Mouse (Mus musculus): ENCODE measurements around the gene Prrt4. TPM values are rescaled to one million over a fixed set of nuclear protein-coding genes. Genes with fewer than 3 reads are reported as not detected.

Prrt4 gene
- polyA plus RNA-seq, 1 experiment from 2014 or later, result 0.90 TPM

- no peaks in the 10 kb centered on the region for H3K9me3 ChIP-seq
- WGBS, result 83% methylated on average over 5 of the region's 5 CpGs
- peaks cover 16% of the 10 kb centered on the region; the same call in 1 of the 2 replicates for H3K4me1 ChIP-seq
- H3K9ac ChIP-seq, result no peak overlapping the region
- H3K27me3 ChIP-seq, result peaks cover 7% of the 10 kb centered on the region
- ATAC-seq (ENCODE audit: low FRiP score, low read depth), result no peak
- H3K27ac ChIP-seq, result no peak overlapping the region
- no peak overlapping the region for H3K4me3 ChIP-seq
- H3K4me2 ChIP-seq (replicated peaks), result no peak overlapping the region
- H3K36me3 ChIP-seq, result peaks cover 7% of the 10 kb centered on the region
These were observed 16.7 kb upstream of the Prrt4 start for GRCm38 (mm10) chr6:29195846-29196698.

GRCm38 (mm10) chr6:29195146-29195545, 15.8 kb upstream of the Prrt4 start:
- H3K27me3 ChIP-seq, result peaks cover 7% of the 10 kb centered on the region
- H3K4me3 ChIP-seq, result no peak overlapping the region
- no peak overlapping the region for H3K9ac ChIP-seq
- ATAC-seq (ENCODE audit: low FRiP score, low read depth), result no peak
- no peaks in the 10 kb centered on the region for H3K9me3 ChIP-seq
- H3K4me1 ChIP-seq, result peaks cover 16% of the 10 kb centered on the region; the same call in 1 of the 2 replicates
- H3K27ac ChIP-seq, result no peak overlapping the region
- 54% methylated on average over 5 of the region's 5 CpGs for WGBS
- H3K4me2 ChIP-seq (replicated peaks), result no peak overlapping the region
- no peaks in the 10 kb centered on the region for H3K36me3 ChIP-seq

GRCm38 (mm10) chr6:29193961-29194750, 14.8 kb upstream of the Prrt4 start:
- Histone ChIP-seq H3K36me3 (no peaks in the 10 kb centered on the region), H3K27me3 (peaks cover 7% of the 10 kb centered on the region), H3K9me3 (no peaks in the 10 kb centered on the region), H3K4me1 (peaks cover 15% of the 10 kb centered on the region; the same call in 1 of the 2 replicates), H3K9ac (0 out of 2 replicates have a peak overlapping the region, but pooled peaks have one; percentile 35), H3K27ac (no peak overlapping the region), H3K4me3 (no peak overlapping the region), H3K4me2 (replicated peaks) (no peak overlapping the region)
- ATAC-seq (ENCODE audit: low FRiP score, low read depth), result no peak
- 54% methylated on average over 15 of the region's 15 CpGs for WGBS

- 0 out of 2 replicates have a peak, but pooled peaks cover under 1% of the 10 kb centered on the region for H3K27me3 ChIP-seq
- no peak overlapping the region for H3K4me3 ChIP-seq
- no peak for ATAC-seq (ENCODE audit: low FRiP score, low read depth)
- no peaks in the 10 kb centered on the region for H3K9me3 ChIP-seq
- no peak overlapping the region for H3K4me2 ChIP-seq (replicated peaks)
- H3K9ac ChIP-seq, result no peak overlapping the region
- no peak overlapping the region for H3K27ac ChIP-seq
- H3K4me1 ChIP-seq, result no peaks in the 10 kb centered on the region
- WGBS, result 63% methylated on average over 1 of the region's 1 CpGs
- H3K36me3 ChIP-seq, result no peaks in the 10 kb centered on the region
These were observed 8.6 kb upstream of the Prrt4 start for GRCm38 (mm10) chr6:29187936-29188335.

GRCm38 (mm10) chr6:29179843-29180242, 459 bp upstream of the Prrt4 start:
- H3K4me3 ChIP-seq, result peak overlapping the region; percentile 65
- H3K27me3 ChIP-seq, result peaks cover 55% of the 10 kb centered on the region
- peaks cover 9% of the 10 kb centered on the region for H3K4me1 ChIP-seq
- H3K9me3 ChIP-seq, result no peaks in the 10 kb centered on the region
- H3K9ac ChIP-seq, result no peak overlapping the region; the same call in 1 of the 2 replicates
- ATAC-seq (ENCODE audit: low FRiP score, low read depth), result no peak
- H3K4me2 ChIP-seq (replicated peaks), result peak overlapping the region; percentile 94
- no peak overlapping the region for H3K27ac ChIP-seq
- WGBS, result 52% methylated on average over 8 of the region's 8 CpGs
- H3K36me3 ChIP-seq, result no peaks in the 10 kb centered on the region

GRCm38 (mm10) chr6:29177901-29178879, 1.2 kb downstream of the Prrt4 start:
- peak overlapping the region; percentile 94 for H3K4me2 ChIP-seq (replicated peaks)
- H3K27ac ChIP-seq, result no peak overlapping the region
- H3K9ac ChIP-seq, result peak overlapping the region; percentile 76
- peaks cover 9% of the 10 kb centered on the region for H3K4me1 ChIP-seq
- WGBS, result 14% methylated on average over 17 of the region's 17 CpGs
- ATAC-seq (ENCODE audit: low FRiP score, low read depth), result peak; percentile 42; the same call in 1 of the 2 replicates
- no peaks in the 10 kb centered on the region for H3K36me3 ChIP-seq
- no peaks in the 10 kb centered on the region for H3K9me3 ChIP-seq
- peak overlapping the region; percentile 65 for H3K4me3 ChIP-seq
- H3K27me3 ChIP-seq, result peaks cover 72% of the 10 kb centered on the region

GRCm38 (mm10) chr6:29175113-29175512, 4.3 kb downstream of the Prrt4 start:
- no peak overlapping the region for H3K27ac ChIP-seq
- H3K27me3 ChIP-seq, result peaks cover 87% of the 10 kb centered on the region
- no peaks in the 10 kb centered on the region for H3K9me3 ChIP-seq
- WGBS, result 49% methylated on average over 3 of the region's 3 CpGs
- H3K36me3 ChIP-seq, result no peaks in the 10 kb centered on the region
- no peak for ATAC-seq (ENCODE audit: low FRiP score, low read depth)
- H3K4me2 ChIP-seq (replicated peaks), result no peak overlapping the region
- H3K9ac ChIP-seq, result no peak overlapping the region
- peaks cover 23% of the 10 kb centered on the region for H3K4me1 ChIP-seq
- no peak overlapping the region for H3K4me3 ChIP-seq

- H3K4me3 ChIP-seq, result no peak overlapping the region
- no peak for ATAC-seq (ENCODE audit: low FRiP score, low read depth)
- no peak overlapping the region for H3K27ac ChIP-seq
- H3K9me3 ChIP-seq, result no peaks in the 10 kb centered on the region
- peaks cover 91% of the 10 kb centered on the region for H3K27me3 ChIP-seq
- no peak overlapping the region for H3K4me2 ChIP-seq (replicated peaks)
- WGBS, result 6% methylated on average over 7 of the region's 7 CpGs
- peaks cover 28% of the 10 kb centered on the region for H3K4me1 ChIP-seq
- H3K9ac ChIP-seq, result no peak overlapping the region
- no peaks in the 10 kb centered on the region for H3K36me3 ChIP-seq
These were observed 5.0 kb downstream of the Prrt4 start for GRCm38 (mm10) chr6:29174368-29174767.

- Histone ChIP-seq H3K27ac (no peak overlapping the region), H3K4me1 (peaks cover 19% of the 10 kb centered on the region), H3K27me3 (peaks cover 94% of the 10 kb centered on the region), H3K36me3 (no peaks in the 10 kb centered on the region), H3K9me3 (no peaks in the 10 kb centered on the region), H3K4me2 (replicated peaks) (peak overlapping the region; percentile 100), H3K4me3 (peak overlapping the region; percentile 62), H3K9ac (peak overlapping the region; percentile 75)
- WGBS, result under 1% methylated on average over 40 of the region's 40 CpGs
- peak; percentile 82 for ATAC-seq (ENCODE audit: low FRiP score, low read depth)
These were observed 8.4 kb downstream of the Prrt4 start for GRCm38 (mm10) chr6:29170952-29171388.

- peak; percentile 9; the same call in 1 of the 2 replicates for ATAC-seq (ENCODE audit: low FRiP score, low read depth)
These were observed 9.1 kb downstream of the Prrt4 start for GRCm38 (mm10) chr6:29170063-29170921.

More at GRCm38 (mm10) chr6:29170063-29170921, 9.1 kb downstream of the Prrt4 start:
- Histone ChIP-seq H3K9ac (peak overlapping the region; percentile 75), H3K27ac (no peak overlapping the region), H3K4me1 (peaks cover 19% of the 10 kb centered on the region), H3K4me3 (peak overlapping the region; percentile 62), H3K4me2 (replicated peaks) (peak overlapping the region; percentile 100), H3K36me3 (no peaks in the 10 kb centered on the region), H3K9me3 (no peaks in the 10 kb centered on the region), H3K27me3 (peaks cover 87% of the 10 kb centered on the region)
- WGBS, result 1% methylated on average over 60 of the region's 63 CpGs

Measured in limb, embryonic 13.5 days (tissue).